Mouse (Mus musculus) urinary bladder, postnatal 14 days (tissue): ENCODE results near the gene Ets1.

Experiments
- DNase-seq: peaks from one replicate; pipeline ENCODE4 v3.0.0; 2021; ENCODE audit warnings: low spot score

The Ets1 gene

GRCm38 (mm10) chr9:32695492-32696190, 59.6 kb downstream of the Ets1 start:
- peak; percentile 96 for DNase-seq

- no peak for DNase-seq
Measured at GRCm38 (mm10) chr9:32696259-32696658, 60.2 kb downstream of the Ets1 start.

GRCm38 (mm10) chr9:32696717-32697116, 60.7 kb downstream of the Ets1 start:
- peak; percentile 51 for DNase-seq

- DNase-seq: no peak
Measured at GRCm38 (mm10) chr9:32697291-32698110, 61.5 kb downstream of the Ets1 start.

GRCm38 (mm10) chr9:32698766-32699165, 62.7 kb downstream of the Ets1 start:
- no peak for DNase-seq

- no peak for DNase-seq
Measured at GRCm38 (mm10) chr9:32699391-32699841, 63.4 kb downstream of the Ets1 start.

- no peak for DNase-seq
Measured at GRCm38 (mm10) chr9:32700091-32700905, 64.3 kb downstream of the Ets1 start.

- DNase-seq: no peak
Measured at GRCm38 (mm10) chr9:32701126-32701997, 65.3 kb downstream of the Ets1 start.

- DNase-seq: no peak
Measured at GRCm38 (mm10) chr9:32701998-32702305, 65.9 kb downstream of the Ets1 start.

GRCm38 (mm10) chr9:32702836-32703395, 66.9 kb downstream of the Ets1 start:
- DNase-seq: no peak

GRCm38 (mm10) chr9:32703976-32704745, 68.1 kb downstream of the Ets1 start:
- no peak for DNase-seq

GRCm38 (mm10) chr9:32705827-32706478, 69.9 kb downstream of the Ets1 start:
- DNase-seq: peak; percentile 53

GRCm38 (mm10) chr9:32707436-32707835, 71.4 kb downstream of the Ets1 start:
- no peak for DNase-seq

GRCm38 (mm10) chr9:32708491-32708890, 72.5 kb downstream of the Ets1 start:
- no peak for DNase-seq

- DNase-seq: peak; percentile 56
Measured at GRCm38 (mm10) chr9:32709359-32709758, 73.3 kb downstream of the Ets1 start.

GRCm38 (mm10) chr9:32709764-32710734, 74.0 kb downstream of the Ets1 start:
- no peak for DNase-seq

- DNase-seq: peak; percentile 64
Measured at GRCm38 (mm10) chr9:32710987-32711652, 75.1 kb downstream of the Ets1 start.

GRCm38 (mm10) chr9:32711768-32712167, 75.7 kb downstream of the Ets1 start:
- no peak for DNase-seq
